ENCODE assay signal across 8 mouse cellular contexts in genomic region chr3:98941066-98941551, GRCm38 (mm10). TPM values are rescaled to one million over a fixed set of nuclear protein-coding genes. Genes with fewer than 3 reads are reported as not detected.
DNase-seq lines count a peak whose midpoint lies in the region; ATAC-seq lines count a peak whose summit lies in the region.

No protein-coding gene starts in this region.

- H3K9me3 ChIP-seq in heart, embryonic 12.5 days (replicated peaks): no peaks in the 10 kb centered on the region

- H3K27ac ChIP-seq in heart, embryonic 12.5 days (ENCODE audit: poor library complexity, severe bottlenecking): no peak overlapping the region

- no peaks in the 10 kb centered on the region for H3K36me3 ChIP-seq in heart, embryonic 12.5 days

- H3K4me1 ChIP-seq in heart, embryonic 12.5 days (replicated peaks): peaks cover 8% of the 10 kb centered on the region; the same call in 1 of the 2 replicates

- H3K4me2 ChIP-seq in heart, embryonic 12.5 days: peak overlapping the region; percentile 92

- DNase-seq in heart, adult 8-10 months (ENCODE audit: low spot score): no peak
- peak; percentile 50 for DNase-seq in forelimb bud, embryonic 11.5 days (ENCODE audit: low read depth, low spot score)
- DNase-seq in mesoderm, embryonic 11.5 days (ENCODE audit: low read depth, low spot score): peak; percentile 66
- DNase-seq in ovary, postnatal 14 days (ENCODE audit: low spot score): no peak
- no peak for DNase-seq in urinary bladder, adult 18-20 months (ENCODE audit: low spot score in 2 of 2)

- no peak for ATAC-seq in heart, embryonic 12.5 days (ENCODE audit: insufficient number of reproducible peaks, low FRiP score)
- ATAC-seq in common myeloid progenitor, adult 5-6 weeks (replicated peaks; ENCODE audit: low read depth, poor library complexity, severe bottlenecking): peak; percentile 47
- ATAC-seq in erythroblast, adult 5-6 weeks (replicated peaks; ENCODE audit: low FRiP score, poor library complexity, severe bottlenecking): no peak

- H3K9ac ChIP-seq in heart, embryonic 12.5 days: peak overlapping the region; percentile 58

- 6% methylated on average over 24 of the region's 24 CpGs for WGBS in heart, embryonic 12.5 days

- 0 out of 2 replicates have a peak, but pooled peaks cover 5% of the 10 kb centered on the region for H3K27me3 ChIP-seq in heart, embryonic 12.5 days (replicated peaks)

- H3K4me3 ChIP-seq in heart, embryonic 12.5 days: peak overlapping the region; percentile 49

RNA-seq across cellular contexts. Expression of gene Hao2, which starts 48.1 kb away (rescaled TPM):
- 0.08 TPM in 1 of 2 replicates, not detected in the other for polyA plus RNA-seq in heart, embryonic 12.5 days (2016; fragmentation: Nextera tagmentation; extraction: Ambion mirVana)
- total RNA-seq in heart, adult 8-10 months (2022): not detected
- not detected in 2 replicates for total RNA-seq in common myeloid progenitor, adult 5-6 weeks (2017)
- not detected in 2 replicates for total RNA-seq in erythroblast, adult 5-6 weeks (2015; ENCODE audit: low replicate concordance)
- total RNA-seq in erythroblast, adult 5-6 weeks (2017; ENCODE audit: low replicate concordance): not detected in 2 replicates

Comparison
In these comparisons a context has a peak if more than half of its experiments do, and no peak if none do; other contexts are left out.
1. DNase-seq: peak in forelimb bud, embryonic 11.5 days (single experiment) and mesoderm, embryonic 11.5 days (single experiment); none in heart, adult 8-10 months (single experiment), ovary, postnatal 14 days (single experiment) and urinary bladder, adult 18-20 months (0 of 2).